Mouse (Mus musculus) regulatory T cell (primary cell): ENCODE measurements at regions not wholly inside any gene's neighbourhood (a gene's known extent, or its start where the extent isn't known, plus 50 kb on each side); places are given as distances from the start of the nearest gene placed in this dataset.

Experiments used
- in situ Hi-C: fragments of 300-600 bp; cut with MboI, MseI; formaldehyde crosslinking; loops from one replicate; pipeline ENCODE4 v1.15.1; 2025; ENCODE audit warnings: high pct_unique_total_duplicates

GRCm38 (mm10) chr15:63553597-63553996 lies 291.4 kb downstream of the Gsdmc2 start:
- in situ Hi-C loops: no loop called here

GRCm38 (mm10) chr15:63532337-63533055 lies 312.5 kb downstream of the Gsdmc2 start:
- in situ Hi-C loops: no loop called here

- in situ Hi-C loops: no loop called here
These were observed 317.7 kb downstream of the Gsdmc2 start for GRCm38 (mm10) chr15:63527318-63527717.

- in situ Hi-C loops: no loop called here
These were observed 318.2 kb downstream of the Gsdmc2 start for GRCm38 (mm10) chr15:63526820-63527219.

- in situ Hi-C loops: no loop called here
These were observed 327.7 kb downstream of the Gsdmc2 start for GRCm38 (mm10) chr15:63517301-63517700.

GRCm38 (mm10) chr15:63500453-63500852 lies 344.5 kb downstream of the Gsdmc2 start:
- in situ Hi-C loops: loop anchor here (5.0 kb wide), 1 partner anchor 37 kb away; no protein-coding TSS in a partner anchor

- in situ Hi-C loops: no loop called here
These were observed 346.5 kb downstream of the Gsdmc2 start for GRCm38 (mm10) chr15:63498483-63498882.

GRCm38 (mm10) chr15:63497207-63497606 lies 347.8 kb downstream of the Gsdmc2 start:
- in situ Hi-C loops: no loop called here

GRCm38 (mm10) chr15:63484910-63485309 lies 360.1 kb downstream of the Gsdmc2 start:
- in situ Hi-C loops: no loop called here

- in situ Hi-C loops: no loop called here
These were observed 360.6 kb downstream of the Gsdmc2 start for GRCm38 (mm10) chr15:63484217-63484887.

- in situ Hi-C loops: no loop called here
These were observed 365.6 kb downstream of the Gsdmc2 start for GRCm38 (mm10) chr15:63479270-63479805.

GRCm38 (mm10) chr15:63466916-63467315 lies 378.1 kb downstream of the Gsdmc2 start:
- in situ Hi-C loops: no loop called here

GRCm38 (mm10) chr15:63452529-63452928 lies 392.4 kb downstream of the Gsdmc2 start:
- in situ Hi-C loops: no loop called here

GRCm38 (mm10) chr15:63446288-63446687 lies 398.7 kb downstream of the Gsdmc2 start:
- in situ Hi-C loops: no loop called here

GRCm38 (mm10) chr15:63445016-63445415 lies 400.0 kb downstream of the Gsdmc2 start:
- in situ Hi-C loops: no loop called here

- in situ Hi-C loops: no loop called here
These were observed 402.7 kb downstream of the Gsdmc2 start for GRCm38 (mm10) chr15:63442146-63442780.

- in situ Hi-C loops: no loop called here
These were observed 432.3 kb downstream of the Gsdmc2 start for GRCm38 (mm10) chr15:63412649-63413048.

GRCm38 (mm10) chr15:63411771-63412118 lies 433.2 kb downstream of the Gsdmc2 start:
- in situ Hi-C loops: no loop called here

GRCm38 (mm10) chr15:63410994-63411770 lies 433.8 kb downstream of the Gsdmc2 start:
- in situ Hi-C loops: no loop called here

- in situ Hi-C loops: no loop called here
These were observed 444.5 kb downstream of the Gsdmc2 start for GRCm38 (mm10) chr15:63400445-63400844.

GRCm38 (mm10) chr15:63400011-63400410 lies 445.0 kb downstream of the Gsdmc2 start:
- in situ Hi-C loops: no loop called here

- in situ Hi-C loops: no loop called here
These were observed 447.5 kb downstream of the Gsdmc2 start for GRCm38 (mm10) chr15:63397485-63397884.
